Mouse (Mus musculus) right cerebral cortex, postnatal 4 days (tissue): ENCODE data around the gene Hectd4.
"Not testable (repeated sequence)": the region's sequence is repeated elsewhere in the genome, so short reads cannot be mapped to it uniquely, and the experiment has no call there.

Experiments
- DNase-seq: peaks from one replicate; pipeline ENCODE4 v3.0.0-alpha.2; 2022

Gene Hectd4

DNA sequence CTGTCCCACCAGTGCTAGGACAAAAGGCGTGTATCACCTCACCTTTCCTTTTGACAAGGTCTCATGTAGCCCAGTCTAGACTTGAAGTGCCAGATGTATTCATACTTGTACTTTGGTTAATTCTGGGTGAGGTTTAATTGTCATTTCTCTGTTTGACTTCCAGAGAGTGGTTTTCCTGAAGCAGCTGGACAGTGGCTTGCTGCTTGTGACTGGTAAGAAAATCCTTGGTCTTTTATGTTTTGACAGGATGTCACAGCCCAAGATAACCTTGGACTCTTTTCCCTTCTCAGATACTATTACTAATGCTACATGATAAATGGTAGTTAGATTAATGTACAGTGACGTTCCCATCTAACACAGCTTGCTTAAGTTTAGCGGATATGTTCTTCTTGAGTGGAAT, 13.0 kb upstream of the Hectd4 start:
- DNase-seq, result no peak

DNA sequence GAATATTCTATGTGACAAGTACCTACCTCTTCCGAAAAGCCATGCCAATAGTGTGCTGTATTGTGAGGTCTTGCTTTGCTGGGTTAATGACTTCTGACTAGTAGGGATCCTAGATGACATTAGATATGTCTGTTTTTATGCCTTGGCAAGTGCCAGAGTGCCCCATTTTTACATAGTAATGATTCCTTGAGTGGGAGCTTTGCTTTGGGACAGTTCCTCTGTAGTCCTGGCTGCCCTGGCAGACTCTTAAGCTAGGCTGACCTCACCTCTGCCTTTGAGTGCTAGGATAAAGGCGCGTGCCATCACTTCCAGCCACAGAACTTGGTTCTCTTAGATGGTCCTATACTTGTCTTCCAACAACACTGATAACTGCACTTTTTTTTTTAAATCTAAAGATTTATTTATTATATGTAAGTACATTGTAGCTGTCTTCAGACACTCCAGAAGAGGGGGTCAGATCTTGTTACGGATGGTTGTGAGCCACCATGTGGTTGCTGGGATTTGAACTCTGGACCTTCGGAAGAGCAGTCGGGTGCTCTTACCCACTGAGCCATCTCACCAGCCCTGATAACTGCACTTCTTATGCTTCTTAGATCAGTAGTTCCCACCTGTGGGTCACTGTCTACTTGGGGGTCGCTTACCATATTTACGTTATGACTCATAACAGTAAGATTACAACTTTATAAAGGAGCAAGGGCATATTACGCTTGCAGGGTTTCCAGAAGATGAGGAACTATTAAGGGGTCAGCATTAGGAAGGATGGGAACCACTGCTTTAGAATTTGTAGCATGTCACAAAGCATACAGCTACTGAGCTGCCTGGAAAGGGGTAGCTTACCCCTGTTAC, 10.0 kb upstream of the Hectd4 start:
- no peak for DNase-seq

DNA sequence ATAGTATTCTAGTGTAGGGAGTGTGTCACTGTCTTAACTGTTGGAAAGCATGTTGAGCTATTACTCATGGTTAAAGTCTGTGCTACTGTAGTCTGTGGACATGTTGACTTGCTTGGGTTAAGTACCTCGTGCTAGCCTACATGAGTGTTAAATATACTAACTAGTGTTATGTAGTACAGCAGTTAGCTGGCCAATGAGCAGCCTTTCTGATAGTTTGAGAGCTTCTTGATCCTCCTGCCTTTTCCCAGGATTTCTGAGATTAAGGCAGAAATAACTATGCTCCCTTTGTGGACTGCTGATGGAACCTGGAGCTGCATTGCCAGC, 9.5 kb upstream of the Hectd4 start:
- no peak for DNase-seq

DNA sequence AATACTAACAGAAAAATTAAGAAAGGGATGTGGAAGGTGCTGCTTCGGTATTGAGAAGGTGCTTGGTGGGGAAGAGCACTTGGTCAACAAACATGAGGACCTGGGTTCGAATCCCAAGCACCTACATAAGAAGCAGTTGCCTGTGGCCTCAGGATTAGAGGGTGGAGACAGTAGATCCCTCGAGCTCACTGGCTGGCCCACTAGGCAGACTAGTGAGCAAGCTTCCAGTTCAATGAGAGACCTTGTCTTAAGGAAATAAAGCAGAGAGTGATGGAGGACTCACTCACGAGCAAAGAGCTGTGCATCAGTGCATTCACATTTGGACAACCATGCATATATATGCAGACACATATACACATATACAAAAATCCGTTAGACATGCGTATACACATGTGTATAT, 7.9 kb upstream of the Hectd4 start:
- no peak for DNase-seq

DNA sequence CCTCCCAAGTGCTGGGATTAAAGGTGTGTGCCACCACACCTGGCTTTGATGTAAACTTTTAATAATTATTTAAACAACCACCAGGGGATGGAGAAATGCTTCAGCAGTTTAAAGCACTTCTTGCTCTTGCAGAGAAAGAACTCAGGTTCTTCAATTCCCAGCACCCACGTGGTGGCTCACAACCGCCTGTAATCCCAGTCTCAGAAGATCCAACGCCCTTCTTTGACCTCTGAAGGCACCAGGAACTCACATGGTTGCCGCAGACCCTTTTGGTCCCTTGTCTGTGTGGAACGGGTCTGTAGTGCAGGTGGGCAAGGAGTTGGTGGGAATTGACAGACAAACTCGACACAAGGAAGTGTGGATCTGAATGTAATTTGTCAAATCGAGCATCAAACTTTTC, 5.3 kb upstream of the Hectd4 start:
- DNase-seq, result no peak

DNA sequence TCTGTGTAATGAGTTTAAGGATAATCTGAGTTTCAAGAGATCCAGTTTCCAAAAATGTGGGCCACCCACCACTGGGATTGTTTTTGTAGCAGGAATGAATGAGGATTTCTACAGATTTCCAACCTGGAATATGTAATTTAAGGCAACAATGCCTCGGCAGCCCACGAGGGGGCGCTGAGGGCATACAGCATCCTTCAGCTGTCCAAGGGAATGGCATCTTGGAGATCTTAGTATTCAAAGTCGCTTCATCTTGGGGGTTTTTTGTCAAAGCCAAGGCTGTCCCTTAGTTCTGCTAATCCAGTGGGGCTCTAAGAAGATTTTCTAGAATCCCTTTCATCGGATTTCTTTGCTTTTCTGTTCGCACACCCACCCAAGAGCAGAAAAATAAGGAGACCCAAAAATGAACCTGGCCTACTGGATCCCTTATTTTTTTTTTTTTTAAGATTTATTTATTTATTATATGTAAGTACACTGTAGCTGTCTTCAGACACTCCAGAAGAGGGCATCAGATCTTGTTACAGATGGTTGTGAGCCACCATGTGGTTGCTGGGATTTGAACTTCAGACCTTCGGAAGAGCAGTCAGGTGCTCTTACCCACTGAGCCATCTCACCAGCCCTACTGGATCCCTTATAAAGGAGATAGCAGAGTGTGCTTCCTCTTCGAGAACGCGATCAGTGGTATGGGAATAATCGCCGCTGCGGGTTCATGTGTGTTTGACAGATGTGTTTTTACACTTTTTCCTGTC, 4.5 kb upstream of the Hectd4 start:
- DNase-seq, result peak; percentile 79

DNA sequence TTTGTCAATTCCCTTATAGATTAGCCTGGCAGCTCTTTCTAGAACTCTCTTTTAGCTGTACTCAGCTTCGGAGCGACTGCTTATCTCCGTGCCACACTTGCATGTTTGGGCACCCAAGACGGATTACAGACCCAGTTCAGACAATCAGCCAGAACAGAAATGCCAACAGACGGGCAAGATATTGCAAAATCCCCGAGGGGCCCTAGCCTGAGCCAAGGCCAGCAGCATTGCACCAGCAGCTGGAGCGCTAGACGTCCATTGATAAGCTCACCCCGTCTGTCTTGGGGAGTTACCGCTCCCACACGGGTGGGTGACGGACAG, 3.9 kb upstream of the Hectd4 start:
- DNase-seq, result no peak

DNA sequence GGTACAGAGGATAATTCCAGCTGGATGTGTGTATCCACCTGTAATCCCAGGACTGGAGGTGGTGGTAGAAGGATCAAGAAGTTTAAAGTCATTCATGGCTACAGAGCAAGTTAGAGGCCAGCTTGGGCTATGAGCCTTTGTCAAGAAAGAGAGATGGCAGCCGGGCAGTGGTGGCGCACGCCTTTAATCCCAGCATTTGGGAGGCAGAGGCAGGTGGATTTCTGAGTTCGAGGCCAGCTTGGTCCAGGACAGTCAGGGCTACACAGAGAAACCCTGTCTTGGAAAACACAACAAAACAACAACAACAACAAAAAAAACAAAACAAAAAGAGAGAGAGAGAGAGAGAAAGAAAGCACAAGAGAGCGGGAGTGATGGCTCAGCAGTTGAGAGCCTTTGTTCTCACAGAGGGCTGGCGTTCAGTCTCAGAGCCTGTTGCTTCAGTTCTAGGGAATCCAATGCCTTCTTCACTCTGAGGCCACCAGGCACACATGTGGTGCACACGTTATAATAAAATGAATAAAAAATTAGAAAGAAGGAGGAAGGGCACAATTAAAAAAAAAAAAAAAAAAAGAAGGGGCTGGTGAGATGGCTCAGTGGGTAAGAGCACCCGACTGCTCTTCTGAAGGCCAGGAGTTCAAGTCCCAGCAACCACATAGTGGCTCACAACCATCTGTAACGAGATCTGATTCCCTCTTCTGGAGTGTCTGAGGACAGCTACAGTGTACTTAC, 3.3 kb upstream of the Hectd4 start:
- not testable (repeated sequence) for DNase-seq

DNA sequence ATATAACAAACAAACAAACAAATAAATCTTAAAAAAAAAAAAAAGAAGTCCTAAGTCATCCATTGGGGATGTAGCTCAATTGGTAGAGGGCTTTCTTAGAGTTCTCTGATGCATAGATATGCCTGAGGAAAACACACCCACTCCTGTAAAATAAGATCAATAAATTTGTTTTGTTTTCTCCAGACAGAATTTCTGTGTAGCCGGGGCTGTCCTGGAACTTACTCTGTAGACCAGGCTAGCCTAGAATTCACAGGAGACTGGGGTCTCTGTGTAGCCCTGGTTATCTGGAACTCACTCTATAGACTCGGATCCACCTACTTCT, 2.7 kb upstream of the Hectd4 start:
- DNase-seq, result no peak

DNA sequence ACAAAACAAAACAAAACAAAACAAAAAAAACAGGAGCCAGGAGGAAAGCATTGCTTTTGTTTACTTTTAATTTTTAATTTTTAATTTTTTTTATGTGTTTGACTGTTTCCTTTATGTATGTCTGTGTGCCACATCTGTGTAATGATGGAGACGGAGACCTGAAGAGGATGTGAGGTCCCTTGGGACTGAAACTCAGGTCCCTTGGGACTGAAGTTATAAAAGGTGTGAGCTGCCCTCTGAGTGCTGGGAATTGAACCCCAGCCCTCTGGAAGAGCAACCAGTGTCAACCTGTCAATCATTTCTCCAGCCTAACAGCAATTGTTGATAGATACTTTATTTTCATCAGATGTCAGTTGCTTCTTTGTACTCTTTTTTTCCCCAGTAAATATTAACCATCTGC, 829 bp upstream of the Hectd4 start:
- no peak for DNase-seq

DNA sequence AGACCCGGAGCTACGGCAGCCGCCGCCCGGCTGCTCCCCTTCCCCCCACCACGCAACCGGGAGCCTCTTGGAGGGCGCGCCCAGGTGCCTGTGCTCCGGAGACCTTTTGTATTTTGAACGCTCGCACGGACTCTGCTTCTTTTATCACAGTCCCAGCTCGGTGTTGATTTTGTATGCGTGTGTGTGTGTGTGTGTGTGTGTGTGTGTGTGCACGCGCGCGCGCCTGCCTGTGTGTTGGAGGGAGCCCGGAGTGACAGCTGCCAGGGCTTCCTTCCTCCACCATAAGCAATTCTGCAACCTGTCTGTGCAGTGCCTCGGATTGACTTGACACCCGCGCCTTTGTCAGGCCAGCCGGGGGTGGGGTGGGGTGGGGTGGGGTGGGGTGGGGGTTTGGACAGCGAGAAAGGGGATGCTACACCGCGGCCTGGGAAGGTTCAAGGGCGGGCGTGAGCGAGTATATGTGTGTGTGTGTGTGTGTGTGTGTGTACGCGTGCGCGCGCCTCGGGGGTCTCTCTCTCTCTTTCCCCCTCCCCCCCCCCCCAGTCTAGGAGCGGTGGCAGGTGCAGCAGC, 798 bp downstream of the Hectd4 start:
- DNase-seq, result peak; percentile 58

DNA sequence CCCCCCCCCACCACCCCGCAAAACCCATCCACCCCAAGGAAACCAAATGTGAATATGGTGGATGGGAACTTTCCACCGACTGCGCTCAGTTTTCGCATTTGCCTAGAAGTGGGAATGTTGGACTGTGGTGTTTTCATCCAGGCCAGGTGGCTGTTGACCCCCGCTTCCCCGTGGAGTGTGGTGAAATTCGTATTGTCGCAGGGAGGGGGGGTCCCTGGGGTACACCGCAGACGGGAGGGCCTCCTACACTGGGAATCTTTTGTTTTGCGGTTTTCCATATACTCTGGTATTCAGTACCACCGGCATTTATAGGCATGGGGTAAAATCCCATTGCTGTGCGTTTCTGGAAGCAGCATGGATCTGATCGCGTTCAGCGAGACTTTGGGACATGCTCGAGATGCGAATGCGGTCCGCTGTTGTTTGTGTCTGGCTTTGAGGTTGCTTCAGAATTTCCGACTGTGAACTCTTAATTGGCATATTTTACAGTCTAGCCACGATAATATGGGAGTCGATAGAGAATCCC, 1.4 kb downstream of the Hectd4 start:
- peak; percentile 9 for DNase-seq

DNA sequence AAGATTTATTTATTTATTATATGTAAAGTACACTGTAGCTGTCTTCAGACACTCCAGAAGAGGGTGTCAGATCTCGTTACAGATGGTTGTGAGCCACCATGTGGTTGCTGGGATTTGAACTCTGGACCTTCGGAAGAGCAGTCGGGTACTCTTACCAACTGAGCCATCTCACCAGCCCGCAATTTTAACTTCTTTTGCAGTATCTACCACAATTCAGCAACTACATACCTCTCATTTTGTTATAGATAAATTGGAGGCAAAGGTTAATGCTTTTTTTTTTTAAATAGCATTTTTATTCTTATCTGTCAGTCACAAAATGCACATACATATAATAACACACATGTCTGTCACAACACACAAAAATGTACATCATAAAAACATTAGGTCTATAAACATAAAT, 4.0 kb downstream of the Hectd4 start:
- DNase-seq, result not testable (repeated sequence)

DNA sequence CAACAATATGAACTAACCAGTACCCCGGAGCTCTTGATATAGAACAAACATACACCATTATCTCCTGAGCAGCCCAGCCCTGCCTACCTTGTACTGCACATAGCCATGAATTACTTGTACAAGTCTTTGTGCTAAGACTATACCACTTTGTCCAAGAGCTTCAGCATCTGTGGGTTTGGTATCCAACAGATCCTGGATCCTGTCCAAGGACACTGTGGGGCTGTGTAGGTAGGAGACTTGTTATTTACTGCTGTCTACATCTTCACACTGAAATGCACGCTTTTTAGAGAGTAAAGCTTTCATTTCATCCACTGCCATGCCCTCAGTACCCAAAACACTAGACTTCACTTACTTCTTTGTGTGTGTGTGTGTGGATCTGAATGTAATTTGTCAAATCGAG, 4.8 kb downstream of the Hectd4 start:
- no peak for DNase-seq

DNA sequence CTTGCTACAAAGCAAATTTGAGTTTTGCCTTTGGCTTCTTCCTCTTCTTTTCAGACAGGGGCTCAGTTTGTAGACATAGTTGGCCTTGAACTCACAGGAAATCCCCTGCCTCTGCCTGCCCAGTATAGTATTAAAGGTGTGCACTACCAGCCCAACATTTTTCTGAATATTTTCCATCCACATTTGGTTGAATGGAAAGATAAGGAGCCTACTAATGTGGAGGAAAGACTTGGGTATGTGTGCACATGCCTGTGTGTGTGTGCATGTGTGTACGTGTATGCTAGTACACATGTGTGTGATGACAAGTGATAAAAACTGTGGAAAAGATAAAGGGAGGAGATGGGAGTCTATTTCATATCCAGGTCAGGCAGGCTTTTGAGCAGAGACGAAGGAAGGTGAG, 5.8 kb downstream of the Hectd4 start:
- no peak for DNase-seq

DNA sequence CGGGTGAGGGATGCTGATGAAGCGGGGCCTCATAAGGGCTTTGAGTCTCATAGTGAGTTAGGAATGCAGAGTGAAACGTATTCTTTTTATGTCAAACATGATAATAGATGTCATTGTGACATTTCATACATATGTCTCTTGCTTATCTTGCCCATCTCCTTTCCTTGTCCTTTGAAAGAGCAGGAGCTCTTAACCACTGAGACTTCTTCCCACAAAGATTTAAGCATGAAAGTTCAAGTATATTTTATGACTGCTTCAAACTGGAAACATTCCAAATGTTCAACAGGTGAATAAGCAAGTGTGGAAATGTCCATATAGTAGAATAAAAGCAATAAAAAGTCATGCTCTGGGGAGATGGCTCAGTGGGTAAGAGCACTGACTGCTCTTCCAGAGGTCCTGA, 6.4 kb downstream of the Hectd4 start:
- no peak for DNase-seq

DNA sequence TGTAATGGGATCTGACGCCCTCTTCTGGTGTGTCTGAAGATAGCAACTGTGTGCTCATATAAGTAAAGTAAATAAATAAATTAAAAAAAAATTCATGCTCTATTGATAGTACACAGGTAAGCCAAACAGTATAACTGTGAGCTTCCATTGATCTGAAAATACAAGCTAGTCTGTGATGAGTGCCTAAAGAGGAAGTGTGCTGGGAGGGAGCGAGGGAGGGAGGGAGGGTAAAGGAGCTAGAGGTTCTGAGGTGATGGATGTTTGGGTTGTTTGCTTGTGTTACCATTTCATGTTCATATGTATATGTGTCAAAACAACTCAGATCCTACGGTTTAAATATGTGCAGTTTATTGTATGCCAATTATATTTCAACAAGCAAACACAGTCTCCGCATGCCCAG, 6.8 kb downstream of the Hectd4 start:
- DNase-seq, result no peak

DNA sequence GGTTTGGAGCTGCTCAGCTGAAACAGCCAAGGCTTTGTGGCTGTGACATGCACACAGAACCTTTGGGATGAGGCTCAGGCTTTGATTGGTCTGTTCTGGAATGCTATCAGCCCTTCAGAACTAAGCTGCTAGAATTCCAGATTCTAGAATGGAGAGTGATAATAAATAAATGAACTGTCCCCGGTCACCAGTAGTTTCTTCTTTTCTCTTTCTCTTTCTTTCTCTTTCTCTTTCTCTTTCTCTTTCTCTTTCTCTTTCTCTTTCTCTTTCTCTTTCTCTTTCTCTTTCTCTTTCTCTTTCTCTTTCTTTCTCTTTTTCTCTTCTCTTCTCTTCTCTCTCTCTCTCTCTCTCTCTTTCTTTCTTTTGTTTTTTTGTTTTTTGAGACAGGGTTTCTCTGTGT, 7.3 kb downstream of the Hectd4 start:
- DNase-seq, result not testable (repeated sequence)

DNA sequence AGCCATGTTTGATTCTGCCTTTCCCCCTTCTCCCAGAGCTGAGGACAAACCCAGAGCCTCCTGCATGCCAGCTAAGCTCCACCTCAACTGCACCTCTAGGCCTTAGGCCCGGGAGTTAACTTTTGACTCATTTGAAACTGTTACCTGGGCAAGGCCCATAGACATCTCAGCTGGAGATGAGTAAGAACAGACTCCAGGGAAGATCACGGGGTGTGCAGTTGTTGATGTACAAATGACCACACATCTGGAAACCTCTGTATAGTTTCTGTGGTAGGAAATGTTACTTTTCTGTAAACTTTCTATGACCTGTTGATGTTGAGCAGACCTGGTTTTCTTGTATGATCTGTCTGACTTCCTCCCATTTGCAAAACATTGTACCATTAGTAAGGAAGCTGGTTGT, 9.2 kb downstream of the Hectd4 start:
- no peak for DNase-seq

DNA sequence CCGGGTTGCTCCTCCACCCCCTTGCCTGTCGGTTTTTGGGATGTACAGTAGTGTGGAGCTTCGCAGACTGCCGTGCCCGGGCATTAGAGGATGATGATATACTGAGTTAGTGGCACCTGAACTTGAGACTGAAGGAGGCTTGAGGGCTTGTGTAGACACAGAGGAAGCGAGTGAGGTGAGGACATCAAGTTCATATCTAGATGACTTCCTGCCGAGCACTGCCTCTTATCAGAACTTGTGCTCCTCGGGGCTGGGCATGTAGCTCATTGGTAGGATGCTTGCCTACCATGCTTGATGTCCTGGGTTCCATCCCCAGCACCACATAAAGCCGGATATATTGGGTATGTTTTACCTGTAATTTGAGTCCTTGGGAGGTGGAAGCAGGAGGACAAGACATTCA, 10.8 kb downstream of the Hectd4 start:
- no peak for DNase-seq

DNA sequence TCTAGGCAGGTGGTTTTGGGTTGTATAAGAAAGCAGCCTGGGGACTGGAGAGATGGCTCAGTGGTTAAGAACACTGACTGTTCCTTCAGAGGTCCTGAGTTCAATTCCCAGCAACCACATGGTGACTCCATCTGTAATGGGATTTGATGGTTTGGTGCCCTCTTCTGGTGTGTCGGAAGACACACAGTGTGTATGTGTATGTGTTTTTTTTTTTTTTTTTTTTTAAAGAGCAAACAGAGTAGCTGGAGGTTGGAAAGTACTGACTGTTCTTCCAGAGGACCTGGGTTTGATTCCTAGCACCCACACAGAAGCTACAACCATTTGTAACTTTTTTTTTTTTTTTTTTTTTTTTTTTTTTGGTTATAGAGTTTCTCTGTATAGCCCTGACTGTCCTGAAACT, 12.8 kb downstream of the Hectd4 start:
- DNase-seq, result no peak

DNA sequence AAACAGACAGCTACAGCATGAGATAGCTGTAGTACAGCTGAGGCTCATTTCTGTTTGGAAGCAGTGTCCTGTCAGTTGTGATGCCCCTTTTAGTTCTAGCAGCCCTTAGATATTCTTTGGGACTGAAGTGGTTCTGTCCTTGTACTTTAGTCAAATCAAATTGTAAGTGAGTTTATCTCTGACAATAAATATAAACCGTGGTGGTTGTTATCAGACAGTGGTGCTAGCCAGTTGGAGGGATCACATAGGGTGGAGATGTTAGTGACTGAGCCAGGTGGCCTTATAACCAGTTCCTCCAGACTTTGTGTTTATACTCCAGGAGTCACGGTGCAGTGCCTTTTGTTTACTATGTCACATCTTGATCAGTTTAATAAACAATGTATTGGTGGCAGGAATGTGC, 13.7 kb downstream of the Hectd4 start:
- DNase-seq, result no peak

DNA sequence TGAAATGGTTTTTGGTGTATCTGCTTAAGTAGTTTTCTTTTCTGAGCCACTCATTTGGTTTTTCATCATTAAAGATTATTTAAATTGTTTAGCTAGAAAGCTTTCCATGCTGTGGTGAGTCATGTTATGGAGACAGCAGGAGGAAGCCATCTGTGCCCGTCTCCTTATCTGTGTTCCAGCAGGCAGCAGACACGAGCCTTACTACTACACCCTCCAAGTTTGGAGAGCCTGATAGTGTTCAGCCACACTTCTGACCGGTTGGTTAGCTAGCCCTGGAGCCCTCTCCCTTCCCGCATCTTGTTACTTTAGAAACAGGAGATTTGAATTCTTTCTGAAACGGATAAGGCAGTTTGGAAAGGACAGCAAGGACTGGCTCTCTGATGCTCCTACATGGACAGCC, 16.2 kb downstream of the Hectd4 start:
- no peak for DNase-seq

DNA sequence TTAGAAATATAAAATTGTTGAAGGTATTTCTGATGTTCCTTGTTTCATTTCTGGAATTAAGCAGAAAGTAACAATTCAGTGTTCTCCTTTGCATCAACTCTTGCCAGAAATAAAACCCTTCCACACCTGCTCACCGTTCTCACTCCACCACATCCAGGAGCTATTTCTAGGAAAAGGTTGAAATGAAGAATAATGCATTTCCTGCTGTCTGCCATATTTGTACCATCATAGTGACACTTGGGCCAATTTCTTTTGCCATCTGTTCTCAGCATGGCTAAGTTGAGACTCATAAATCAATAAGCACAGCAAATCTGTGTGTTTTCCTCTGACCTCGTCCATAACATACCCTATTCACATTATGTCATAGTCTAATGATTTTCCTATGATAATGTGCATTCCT, 18.2 kb downstream of the Hectd4 start:
- DNase-seq, result no peak
